Mouse (Mus musculus): Measurements from ENCODE around the gene Atp23.

DNA sequence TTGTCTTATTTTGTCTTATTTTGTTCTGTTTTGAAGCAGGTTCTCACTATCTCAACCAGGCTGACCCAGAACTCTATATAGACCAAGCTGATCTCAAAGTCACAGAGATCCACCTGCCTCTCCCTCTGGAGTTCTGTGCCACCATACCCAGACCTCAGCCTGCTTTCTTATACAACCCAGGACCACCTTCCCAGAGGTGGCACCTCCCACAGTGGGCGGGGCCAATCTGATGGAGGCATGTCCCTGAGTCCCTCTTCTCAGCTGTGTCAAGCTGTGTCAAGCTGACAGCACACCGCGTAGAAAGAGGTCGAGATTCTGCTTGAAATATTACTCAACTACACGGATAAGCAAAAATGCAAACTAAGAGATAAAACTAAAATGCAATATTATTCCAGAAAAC, 3.1 kb upstream of the Atp23 start:
- no peak for TF ChIP-seq GATA1 (IDR thresholded peaks at IDR 0.05; ENCODE audit: low read length)
- no peak for TF ChIP-seq TAL1 (IDR thresholded peaks at IDR 0.05; ENCODE audit: low read length)
